Mouse (Mus musculus) kidney, postnatal 0 days (tissue): ENCODE results near the gene Nek3. TPM values are rescaled to one million over a fixed set of nuclear protein-coding genes. Genes with fewer than 3 reads are reported as not detected.

ENCODE experiments used
- ATAC-seq: fragments of 200-750 bp; cut with Nextera tagmentation; replicated peaks from 2 replicates; pipeline ENCODE4 v1.8.0; 2017; ENCODE audit warnings: low read depth, moderate number of reproducible peaks, moderate TSS enrichment, moderate library complexity; ENCODE audit not compliant: low FRiP score
- DNase-seq: peaks from one replicate; pipeline ENCODE4 v3.0.0-alpha.2; 2016; ENCODE audit warnings: low spot score
- H3K27ac ChIP-seq: fragments of 300-500 bp; sonication (generic); 2 replicates; pipeline ENCODE4 v1.5.1; 2014; ENCODE audit warnings: mild to moderate bottlenecking
- H3K27me3 ChIP-seq: fragments of 300-500 bp; sonication (generic); 2 replicates; pipeline ENCODE4 v1.6.1; 2014; ENCODE audit warnings: low read length, mixed read lengths; ENCODE audit not compliant: insufficient read depth
- H3K36me3 ChIP-seq: fragments of 300-500 bp; sonication (generic); 2 replicates; pipeline ENCODE4 v1.6.1; 2014; ENCODE audit warnings: low read length, mixed read lengths; ENCODE audit not compliant: insufficient read depth
- H3K4me1 ChIP-seq: fragments of 300-500 bp; sonication (generic); replicated peaks from 2 replicates; pipeline ENCODE4 v1.6.1; 2014; ENCODE audit warnings: antibody characterized with exemption, low read length, mixed read lengths; ENCODE audit not compliant: insufficient read depth
- H3K4me2 ChIP-seq: fragments of 300-500 bp; sonication (generic); 2 replicates; pipeline ENCODE4 v1.6.1; 2014; ENCODE audit warnings: mild to moderate bottlenecking, low read length, moderate library complexity, mixed read lengths
- H3K4me3 ChIP-seq: fragments of 300-500 bp; sonication (generic); replicated peaks from 2 replicates; pipeline ENCODE4 v1.5.1; 2014; ENCODE audit warnings: low read depth, low read length
- H3K9ac ChIP-seq: fragments of 300-500 bp; sonication (generic); 2 replicates; pipeline ENCODE4 v1.6.1; 2014; ENCODE audit warnings: low read depth, low read length
- H3K9me3 ChIP-seq: fragments of 300-500 bp; sonication (generic); replicated peaks from 2 replicates; pipeline ENCODE4 v1.6.1; 2016; ENCODE audit warnings: low read length, inconsistent platforms, mixed read lengths
- CTCF ChIP-seq: IDR thresholded peaks from 2 replicates; pipeline ENCODE4 v1.5.1; 2016; ENCODE audit warnings: antibody characterized with exemption, low read depth, mild to moderate bottlenecking, moderate library complexity
- WGBS: fragments of 180-500 bp; shearing (Covaris S2); extraction: QIAGEN DNeasy Blood & Tissue Kit; methylation state at CpG from one replicate; pipeline ENCODE4 v1.1.7; 2014; 5-methylcytosine and 5-hydroxymethylcytosine counted together
- polyA plus RNA-seq: library from polyadenylated mRNA; unstranded; fragments of >200 nt; fragmentation: Nextera tagmentation; extraction: Ambion mirVana; gene quantifications from 2 replicates; pipeline ENCODE4 v1.2.1, GENCODE M21; 2015

The Nek3 gene
- polyA plus RNA-seq, 1 experiment from 2014 or later: 4.8 TPM

GRCm38 (mm10) chr8:22169167-22169566, 2.9 kb upstream of the Nek3 start:
- ATAC-seq (no peak), DNase-seq (no peak)
- peaks cover 7% of the 10 kb centered on the region; the same call in 1 of the 2 replicates for H3K36me3 ChIP-seq
- WGBS: 90% methylated on average over 5 of the region's 5 CpGs
- H3K27me3 ChIP-seq: no peaks in the 10 kb centered on the region
- TF ChIP-seq CTCF: no peak
- no peak overlapping the region for H3K4me3 ChIP-seq
- H3K27ac ChIP-seq: no peak overlapping the region
- no peaks in the 10 kb centered on the region for H3K9me3 ChIP-seq
- no peak overlapping the region for H3K4me2 ChIP-seq
- H3K4me1 ChIP-seq: peaks cover 4% of the 10 kb centered on the region; the same call in 1 of the 2 replicates
- H3K9ac ChIP-seq: no peak overlapping the region

- H3K4me3 ChIP-seq: peak overlapping the region; percentile 58
- TF ChIP-seq CTCF: no peak
- peak overlapping the region; percentile 57 for H3K4me2 ChIP-seq
- H3K9me3 ChIP-seq: no peaks in the 10 kb centered on the region
- no peak for DNase-seq
- H3K27me3 ChIP-seq: no peaks in the 10 kb centered on the region
- H3K9ac ChIP-seq: peak overlapping the region; percentile 61
- H3K27ac ChIP-seq: peak overlapping the region; percentile 72; the same call in 1 of the 2 replicates
- peaks cover 4% of the 10 kb centered on the region; the same call in 1 of the 2 replicates for H3K4me1 ChIP-seq
- ATAC-seq: peak; percentile 8; the same call in 1 of the 2 replicates
- peaks cover 5% of the 10 kb centered on the region; the same call in 1 of the 2 replicates for H3K36me3 ChIP-seq
- 38% methylated on average over 10 of the region's 10 CpGs for WGBS
Observed at GRCm38 (mm10) chr8:22165251-22166079, 770 bp downstream of the Nek3 start.

GRCm38 (mm10) chr8:22164431-22164830, 1.8 kb downstream of the Nek3 start:
- TF ChIP-seq CTCF: no peak

GRCm38 (mm10) chr8:22162206-22162605, 4.0 kb downstream of the Nek3 start:
- DNase-seq (no peak), ATAC-seq (no peak)
- H3K4me2 ChIP-seq: no peak overlapping the region
- no peaks in the 10 kb centered on the region for H3K9me3 ChIP-seq
- H3K36me3 ChIP-seq: no peaks in the 10 kb centered on the region
- no peak overlapping the region for H3K4me3 ChIP-seq
- H3K9ac ChIP-seq: no peak overlapping the region
- 76% methylated on average over 8 of the region's 8 CpGs for WGBS
- H3K27me3 ChIP-seq: no peaks in the 10 kb centered on the region
- no peak overlapping the region for H3K27ac ChIP-seq
- H3K4me1 ChIP-seq: peaks cover 4% of the 10 kb centered on the region; the same call in 1 of the 2 replicates
- no peak for TF ChIP-seq CTCF

More at GRCm38 (mm10) chr8:22164431-22164830, 1.8 kb downstream of the Nek3 start:
- Histone ChIP-seq H3K4me2 (no peak overlapping the region), H3K9ac (no peak overlapping the region), H3K9me3 (no peaks in the 10 kb centered on the region), H3K36me3 (peaks cover 5% of the 10 kb centered on the region; the same call in 1 of the 2 replicates), H3K4me1 (peaks cover 4% of the 10 kb centered on the region; the same call in 1 of the 2 replicates), H3K27me3 (no peaks in the 10 kb centered on the region), H3K27ac (no peak overlapping the region), H3K4me3 (no peak overlapping the region)
- no peak for ATAC-seq
- DNase-seq: no peak
- 77% methylated on average over 10 of the region's 10 CpGs for WGBS

- Histone ChIP-seq H3K4me2 (no peak overlapping the region), H3K4me1 (no peaks in the 10 kb centered on the region), H3K9me3 (no peaks in the 10 kb centered on the region), H3K27me3 (no peaks in the 10 kb centered on the region), H3K36me3 (0 out of 2 replicates have a peak, but pooled peaks cover 3% of the 10 kb centered on the region), H3K4me3 (no peak overlapping the region), H3K27ac (no peak overlapping the region), H3K9ac (no peak overlapping the region)
- ATAC-seq (no peak), DNase-seq (peak; percentile 40)
- no peak for TF ChIP-seq CTCF
- WGBS: 42% methylated on average over 3 of the region's 3 CpGs
Observed at GRCm38 (mm10) chr8:22150345-22150663, 15.9 kb downstream of the Nek3 start.

GRCm38 (mm10) chr8:22149643-22150344, 16.4 kb downstream of the Nek3 start:
- H3K4me2 ChIP-seq: no peak overlapping the region
- WGBS: 76% methylated on average over 11 of the region's 11 CpGs
- H3K27me3 ChIP-seq: no peaks in the 10 kb centered on the region
- no peak for TF ChIP-seq CTCF
- no peak for DNase-seq
- H3K27ac ChIP-seq: no peak overlapping the region
- H3K36me3 ChIP-seq: 0 out of 2 replicates have a peak, but pooled peaks cover 3% of the 10 kb centered on the region
- H3K4me3 ChIP-seq: no peak overlapping the region
- ATAC-seq: no peak
- no peaks in the 10 kb centered on the region for H3K9me3 ChIP-seq
- no peaks in the 10 kb centered on the region for H3K4me1 ChIP-seq
- no peak overlapping the region for H3K9ac ChIP-seq
